Mouse (Mus musculus): ENCODE measurements around the gene Arl6ip6. TPM values are rescaled to one million over a fixed set of nuclear protein-coding genes. Genes with fewer than 3 reads are reported as not detected.

Arl6ip6 gene
- 22.9 TPM for polyA plus RNA-seq (2017; shearing (Covaris generic))

GRCm38 (mm10) chr2:53191523-53192220 is at the start of gene Arl6ip6:
TSS of gene Arl6ip6 (plus strand) at chr2:53191726.

DNA sequence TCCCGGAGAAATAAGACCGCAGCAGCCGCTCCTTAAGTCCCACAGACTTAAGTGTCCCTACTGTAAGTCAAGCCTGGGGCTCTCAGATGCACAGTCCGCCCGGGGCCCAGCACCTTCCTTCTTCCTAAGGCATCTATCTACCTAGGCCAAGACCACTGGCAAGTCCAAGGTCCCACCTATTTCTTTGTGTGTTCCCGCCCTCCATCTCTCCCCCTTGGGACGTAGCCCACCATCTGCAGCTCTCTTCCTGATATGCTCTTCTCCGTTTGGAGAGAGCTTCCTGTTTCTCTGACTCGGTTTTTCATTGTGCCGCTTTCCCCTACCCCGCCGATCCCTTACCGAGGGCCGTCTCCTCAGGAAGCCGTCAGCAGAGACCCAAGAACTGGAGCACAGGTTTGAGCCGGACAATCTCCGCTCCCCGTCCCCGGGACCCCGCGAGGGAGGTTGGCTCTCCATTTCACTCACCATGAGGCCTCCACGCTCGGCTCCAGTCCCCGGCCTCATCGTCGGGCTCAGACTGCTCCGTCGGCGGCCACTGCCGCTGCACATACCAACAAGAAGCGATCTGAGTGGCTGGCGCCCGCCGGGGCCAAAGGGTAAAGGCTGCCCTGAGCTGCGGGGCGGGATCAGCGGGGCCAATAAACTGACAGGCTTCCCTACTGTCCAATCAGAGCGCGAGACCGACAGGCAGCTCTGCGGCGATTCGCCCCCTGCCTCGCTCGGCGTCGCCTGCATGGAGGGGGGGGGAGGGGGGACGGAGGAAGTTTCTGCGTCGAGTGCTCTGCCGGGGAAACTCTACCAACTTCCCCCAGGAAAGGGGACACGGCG is 628 bp upstream of the Arl6ip6 start, which contains the start of gene Prpf40a:
Gene Prpf40a, minus strand, starts transcription at position 601 of the 828 bp plus-strand sequence.

Other genes starting within 250 kb of the Arl6ip6 start
- 120 TPM for gene Prpf40a, start 442 bp upstream of the Arl6ip6 start, polyA plus RNA-seq (2017; shearing (Covaris generic))

All from effector memory CD4-positive, alpha-beta T cell, adult 5 months (primary cell).